Mouse (Mus musculus): ENCODE measurements around the gene Sertad2. TPM values are rescaled to one million over a fixed set of nuclear protein-coding genes. Genes with fewer than 3 reads are reported as not detected.
A peak's percentile ranks its signal among the peaks of the same experiment; 100 is the strongest.

The Sertad2 gene
- polyA plus RNA-seq, 1 experiment from 2014 or later, result 30.5 TPM

DNA sequence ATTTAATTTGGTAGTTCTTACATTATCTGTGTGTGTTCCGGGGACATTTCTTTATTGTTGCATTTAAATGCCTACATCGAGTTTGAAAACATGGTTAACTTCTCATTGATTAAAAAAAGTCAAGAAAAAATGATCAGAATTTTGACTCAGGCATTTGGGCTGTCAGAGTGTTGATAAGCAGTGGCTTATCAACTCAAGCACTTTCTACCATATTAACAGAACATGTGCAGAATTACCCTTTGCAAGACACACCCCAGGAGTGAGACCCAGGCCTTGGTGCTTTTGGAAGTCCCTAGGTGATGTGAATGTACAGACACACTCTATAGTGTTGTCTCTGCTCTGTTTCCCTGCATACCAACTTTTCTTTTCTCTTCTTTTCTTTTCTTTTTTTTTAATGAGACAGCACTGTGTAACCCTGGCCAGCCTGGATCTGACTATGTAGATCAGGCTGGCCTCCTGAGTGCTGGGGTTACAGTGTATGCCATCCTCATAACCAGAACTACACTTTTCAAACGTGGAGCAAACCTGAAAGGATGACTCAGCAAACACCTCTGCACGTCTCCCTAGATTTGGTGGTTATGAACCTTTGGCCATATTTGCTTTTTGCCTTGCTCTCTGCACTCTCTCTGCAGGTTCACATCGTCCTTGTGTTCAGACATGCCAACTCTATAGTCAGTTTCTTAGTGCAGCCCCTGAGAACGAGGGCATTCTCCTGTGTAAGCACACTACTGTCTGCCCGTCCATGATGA is 13.3 kb downstream of the Sertad2 start:
- H3K4me2 ChIP-seq (ENCODE audit: low read depth, low read length), result no peak overlapping the region
- H3K27ac ChIP-seq (ENCODE audit: low read depth, low read length), result no peak overlapping the region
- ATAC-seq (ENCODE audit: low read depth), result no peak
- no peaks in the 10 kb centered on the region for H3K4me1 ChIP-seq (ENCODE audit: control insufficient read depth, insufficient read depth, low read length)
- H3K9me3 ChIP-seq (ENCODE audit: control insufficient read depth, low read length), result no peaks in the 10 kb centered on the region
- 84% methylated on average over 7 of the region's 7 CpGs for WGBS
- H3K4me3 ChIP-seq (ENCODE audit: low read depth, low read length), result no peak overlapping the region
- H3K36me3 ChIP-seq (ENCODE audit: control insufficient read depth, insufficient read depth, low read length), result no peaks in the 10 kb centered on the region
- H3K9ac ChIP-seq (replicated peaks; ENCODE audit: low read depth, low read length), result no peak overlapping the region
- H3K27me3 ChIP-seq (ENCODE audit: control insufficient read depth, insufficient read depth, low read length), result no peaks in the 10 kb centered on the region

DNA sequence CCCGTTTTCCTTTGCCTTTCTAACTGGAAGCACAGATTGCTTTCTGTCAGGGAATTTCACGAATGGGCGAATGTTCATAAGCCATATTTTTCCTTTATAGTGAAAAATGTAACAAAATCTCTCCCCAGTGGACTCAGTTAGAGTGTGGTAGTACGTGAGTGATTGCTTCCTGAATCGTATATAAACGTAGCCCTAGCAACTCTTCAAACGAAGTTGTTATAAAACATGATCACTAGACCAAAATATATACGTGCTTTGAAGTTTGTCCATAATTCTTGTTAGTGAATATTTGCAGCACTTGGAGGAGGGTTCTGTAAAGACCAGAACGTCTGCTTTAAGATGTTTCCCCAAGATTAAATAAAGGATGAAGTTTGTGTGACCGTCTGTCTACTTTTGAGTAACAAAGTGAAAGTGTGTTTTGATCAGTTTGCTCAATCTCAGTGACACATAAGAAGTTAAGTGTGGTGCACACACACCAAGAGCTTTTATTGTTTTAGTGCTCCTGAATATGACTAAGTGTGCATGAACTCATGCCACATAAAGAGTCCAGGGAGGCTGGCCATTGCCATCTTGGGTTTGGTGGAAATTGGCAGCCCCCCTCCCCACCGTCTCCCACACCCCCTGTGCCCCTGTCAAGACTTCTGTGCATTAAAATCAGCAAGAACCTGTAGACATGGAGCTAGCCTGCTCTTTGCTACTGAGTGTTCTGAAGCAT is 16.3 kb downstream of the Sertad2 start:
- H3K4me3 ChIP-seq (ENCODE audit: low read depth, low read length), result no peak overlapping the region
- H3K9ac ChIP-seq (replicated peaks; ENCODE audit: low read depth, low read length), result no peak overlapping the region
- no peaks in the 10 kb centered on the region for H3K27me3 ChIP-seq (ENCODE audit: control insufficient read depth, insufficient read depth, low read length)
- no peaks in the 10 kb centered on the region for H3K4me1 ChIP-seq (ENCODE audit: control insufficient read depth, insufficient read depth, low read length)
- no peak overlapping the region for H3K27ac ChIP-seq (ENCODE audit: low read depth, low read length)
- H3K9me3 ChIP-seq (ENCODE audit: control insufficient read depth, low read length), result no peaks in the 10 kb centered on the region
- ATAC-seq (ENCODE audit: low read depth), result no peak
- WGBS, result 71% methylated on average over 11 of the region's 11 CpGs
- H3K4me2 ChIP-seq (ENCODE audit: low read depth, low read length), result no peak overlapping the region
- H3K36me3 ChIP-seq (ENCODE audit: control insufficient read depth, insufficient read depth, low read length), result no peaks in the 10 kb centered on the region

GRCm38 (mm10) chr11:20559951-20560642 is 17.0 kb downstream of the Sertad2 start:
- Histone ChIP-seq H3K9me3 (ENCODE audit: control insufficient read depth, low read length) (no peaks in the 10 kb centered on the region), H3K9ac (replicated peaks; ENCODE audit: low read depth, low read length) (no peak overlapping the region), H3K4me2 (ENCODE audit: low read depth, low read length) (no peak overlapping the region), H3K27me3 (ENCODE audit: control insufficient read depth, insufficient read depth, low read length) (no peaks in the 10 kb centered on the region), H3K4me3 (ENCODE audit: low read depth, low read length) (no peak overlapping the region), H3K4me1 (ENCODE audit: control insufficient read depth, insufficient read depth, low read length) (no peaks in the 10 kb centered on the region), H3K27ac (ENCODE audit: low read depth, low read length) (no peak overlapping the region), H3K36me3 (ENCODE audit: control insufficient read depth, insufficient read depth, low read length) (no peaks in the 10 kb centered on the region)
- no peak for ATAC-seq (ENCODE audit: low read depth)
- WGBS, result 72% methylated on average over 10 of the region's 10 CpGs

DNA sequence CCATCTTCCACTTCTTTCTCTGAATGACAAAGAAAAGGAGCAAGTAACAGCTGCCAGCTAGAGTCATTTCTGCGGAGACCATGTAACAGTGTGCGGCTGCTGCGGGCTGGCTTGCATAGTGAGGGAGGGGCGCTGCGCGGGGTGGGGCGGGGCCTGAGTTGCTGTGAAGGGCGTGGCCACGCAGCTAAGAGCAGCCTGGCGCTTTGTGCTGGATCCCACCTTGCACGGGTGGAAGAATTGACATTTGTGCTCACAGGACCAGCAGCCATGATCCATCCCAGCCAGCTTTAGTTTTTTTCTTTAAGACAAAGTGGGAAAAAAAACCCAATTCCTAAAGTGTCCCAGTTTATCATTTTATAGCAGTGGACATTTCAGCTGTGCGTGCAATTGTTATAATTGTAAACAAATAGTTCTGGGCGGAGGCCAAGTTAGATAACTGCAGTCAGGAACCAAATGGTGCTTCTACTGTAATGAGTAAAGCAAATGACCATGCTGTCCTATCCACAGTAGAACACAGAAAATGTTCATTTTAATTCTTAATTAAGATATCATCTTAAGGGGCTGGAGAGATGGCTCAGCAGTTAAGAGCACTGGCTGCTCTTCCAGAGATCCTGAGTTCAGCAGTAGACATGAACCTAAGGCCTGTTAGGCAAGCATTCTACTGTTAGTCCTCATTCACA is 18.4 kb downstream of the Sertad2 start:
- H3K36me3 ChIP-seq (ENCODE audit: control insufficient read depth, insufficient read depth, low read length), result no peaks in the 10 kb centered on the region
- H3K4me3 ChIP-seq (ENCODE audit: low read depth, low read length), result peak overlapping the region; percentile 7; the same call in 1 of the 2 replicates
- 7% methylated on average over 13 of the region's 13 CpGs for WGBS
- H3K27me3 ChIP-seq (ENCODE audit: control insufficient read depth, insufficient read depth, low read length), result no peaks in the 10 kb centered on the region
- peak overlapping the region; percentile 64 for H3K27ac ChIP-seq (ENCODE audit: low read depth, low read length)
- H3K9me3 ChIP-seq (ENCODE audit: control insufficient read depth, low read length), result no peaks in the 10 kb centered on the region
- 0 out of 2 replicates have a peak overlapping the region, but pooled peaks have one; percentile 8 for H3K9ac ChIP-seq (replicated peaks; ENCODE audit: low read depth, low read length)
- H3K4me1 ChIP-seq (ENCODE audit: control insufficient read depth, insufficient read depth, low read length), result no peaks in the 10 kb centered on the region
- peak; percentile 98 for ATAC-seq (ENCODE audit: low read depth)
- peak overlapping the region; percentile 44 for H3K4me2 ChIP-seq (ENCODE audit: low read depth, low read length)

GRCm38 (mm10) chr11:20565057-20565456 is 22.0 kb downstream of the Sertad2 start:
- over 99% methylated on average over 4 of the region's 4 CpGs for WGBS

GRCm38 (mm10) chr11:20571702-20572413 is 28.8 kb downstream of the Sertad2 start:
- Histone ChIP-seq H3K4me1 (ENCODE audit: control insufficient read depth, insufficient read depth, low read length) (0 out of 2 replicates have a peak, but pooled peaks cover 5% of the 10 kb centered on the region), H3K4me3 (ENCODE audit: low read depth, low read length) (no peak overlapping the region), H3K36me3 (ENCODE audit: control insufficient read depth, insufficient read depth, low read length) (no peaks in the 10 kb centered on the region), H3K9ac (replicated peaks; ENCODE audit: low read depth, low read length) (no peak overlapping the region), H3K27me3 (ENCODE audit: control insufficient read depth, insufficient read depth, low read length) (no peaks in the 10 kb centered on the region), H3K9me3 (ENCODE audit: control insufficient read depth, low read length) (no peaks in the 10 kb centered on the region), H3K27ac (ENCODE audit: low read depth, low read length) (0 out of 2 replicates have a peak overlapping the region, but pooled peaks have one; percentile 12), H3K4me2 (ENCODE audit: low read depth, low read length) (no peak overlapping the region)
- ATAC-seq (ENCODE audit: low read depth), result peak; percentile 90; the same call in 1 of the 2 replicates
- 19% methylated on average over 5 of the region's 5 CpGs for WGBS

More at GRCm38 (mm10) chr11:20565057-20565456, 22.0 kb downstream of the Sertad2 start:
- ATAC-seq (ENCODE audit: low read depth), result no peak
- Histone ChIP-seq H3K9me3 (ENCODE audit: control insufficient read depth, low read length) (no peaks in the 10 kb centered on the region), H3K4me3 (ENCODE audit: low read depth, low read length) (no peak overlapping the region), H3K9ac (replicated peaks; ENCODE audit: low read depth, low read length) (no peak overlapping the region), H3K4me1 (ENCODE audit: control insufficient read depth, insufficient read depth, low read length) (no peaks in the 10 kb centered on the region), H3K36me3 (ENCODE audit: control insufficient read depth, insufficient read depth, low read length) (no peaks in the 10 kb centered on the region), H3K4me2 (ENCODE audit: low read depth, low read length) (no peak overlapping the region), H3K27ac (ENCODE audit: low read depth, low read length) (no peak overlapping the region), H3K27me3 (ENCODE audit: control insufficient read depth, insufficient read depth, low read length) (no peaks in the 10 kb centered on the region)

GRCm38 (mm10) chr11:20576046-20576635 is 33.1 kb downstream of the Sertad2 start:
- ATAC-seq (ENCODE audit: low read depth), result no peak
- H3K9ac ChIP-seq (replicated peaks; ENCODE audit: low read depth, low read length), result no peak overlapping the region
- 0 out of 2 replicates have a peak, but pooled peaks cover 5% of the 10 kb centered on the region for H3K4me1 ChIP-seq (ENCODE audit: control insufficient read depth, insufficient read depth, low read length)
- H3K9me3 ChIP-seq (ENCODE audit: control insufficient read depth, low read length), result no peaks in the 10 kb centered on the region
- no peaks in the 10 kb centered on the region for H3K36me3 ChIP-seq (ENCODE audit: control insufficient read depth, insufficient read depth, low read length)
- WGBS, result 61% methylated on average over 8 of the region's 8 CpGs
- no peak overlapping the region for H3K4me2 ChIP-seq (ENCODE audit: low read depth, low read length)
- no peak overlapping the region for H3K4me3 ChIP-seq (ENCODE audit: low read depth, low read length)
- H3K27ac ChIP-seq (ENCODE audit: low read depth, low read length), result no peak overlapping the region
- H3K27me3 ChIP-seq (ENCODE audit: control insufficient read depth, insufficient read depth, low read length), result no peaks in the 10 kb centered on the region

GRCm38 (mm10) chr11:20582758-20583157 is 39.7 kb downstream of the Sertad2 start:
- ATAC-seq (ENCODE audit: low read depth), result no peak
- Histone ChIP-seq H3K4me1 (ENCODE audit: control insufficient read depth, insufficient read depth, low read length) (no peaks in the 10 kb centered on the region), H3K4me3 (ENCODE audit: low read depth, low read length) (no peak overlapping the region), H3K36me3 (ENCODE audit: control insufficient read depth, insufficient read depth, low read length) (no peaks in the 10 kb centered on the region), H3K9ac (replicated peaks; ENCODE audit: low read depth, low read length) (no peak overlapping the region), H3K4me2 (ENCODE audit: low read depth, low read length) (no peak overlapping the region), H3K27me3 (ENCODE audit: control insufficient read depth, insufficient read depth, low read length) (no peaks in the 10 kb centered on the region), H3K27ac (ENCODE audit: low read depth, low read length) (no peak overlapping the region), H3K9me3 (ENCODE audit: control insufficient read depth, low read length) (no peaks in the 10 kb centered on the region)
- WGBS, result 100% methylated on average over 2 of the region's 2 CpGs

Measured in neural tube, embryonic 14.5 days (tissue).